Mouse (Mus musculus): Measurements from ENCODE around the gene Pcdh15.

DNA sequence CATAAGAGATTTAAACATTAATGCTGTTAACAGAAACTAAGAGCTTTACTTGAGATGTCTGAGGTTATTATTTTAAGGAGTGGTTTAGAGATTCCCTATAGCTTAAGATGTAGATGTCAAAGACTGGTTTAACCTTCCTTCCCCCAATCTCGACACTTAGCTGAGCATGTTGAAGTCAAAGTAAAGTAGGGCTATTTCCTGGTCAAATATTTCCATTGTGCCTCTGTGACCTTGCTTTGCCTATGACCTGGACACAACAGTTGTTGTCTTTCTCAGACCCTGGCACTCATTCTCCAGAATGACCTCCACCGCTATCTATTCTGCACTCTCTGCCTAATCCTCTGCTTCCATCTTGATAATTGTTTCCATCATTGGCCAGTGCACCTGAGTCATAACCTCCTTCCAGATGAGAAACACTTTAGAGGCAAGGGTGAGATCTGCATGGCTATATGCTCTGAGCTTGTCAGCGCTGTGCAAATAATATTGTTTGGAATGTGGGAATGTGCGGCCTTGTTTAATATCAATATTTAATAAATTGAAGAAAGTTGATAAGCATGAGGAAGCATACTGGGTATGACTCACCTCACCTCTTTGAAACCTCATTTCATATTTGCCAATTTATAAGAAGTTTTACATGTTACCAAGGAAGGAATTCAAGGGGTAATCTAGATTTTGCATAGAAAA is 833.0 kb downstream of the Pcdh15 start:
- TF ChIP-seq POLR2A (IDR thresholded peaks at IDR 0.05; ENCODE audit: insufficient read length, low read depth) (no peak), USF1 (IDR thresholded peaks at IDR 0.05; ENCODE audit: low read depth) (no peak), TCF12 (IDR thresholded peaks at IDR 0.05; ENCODE audit: insufficient read depth, poor library complexity, severe bottlenecking) (no peak)
